Mouse (Mus musculus): ENCODE data around the gene Tbc1d4. TPM values are rescaled to one million over a fixed set of nuclear protein-coding genes. Genes with fewer than 3 reads are reported as not detected.

Tbc1d4 gene
- polyA plus RNA-seq, 1 experiment from 2014 or later, result 6.8 TPM

GRCm38 (mm10) chr14:101483230-101483629, 125.8 kb downstream of the Tbc1d4 start:
- DNase-seq (ENCODE audit: low spot score), result no peak
- WGBS, result 89% methylated on average over 4 of the region's 4 CpGs
- Histone ChIP-seq H3K9ac (ENCODE audit: low read length) (no peak overlapping the region), H3K4me1 (replicated peaks; ENCODE audit: control insufficient read depth, insufficient read depth, low read length) (no peaks in the 10 kb centered on the region), H3K4me3 (ENCODE audit: low read depth, low read length) (no peak overlapping the region), H3K4me2 (ENCODE audit: low read depth, low read length, severe bottlenecking) (no peak overlapping the region), H3K27ac (ENCODE audit: low read depth, low read length) (no peak overlapping the region), H3K27me3 (ENCODE audit: control insufficient read depth, insufficient read depth, low read length) (no peaks in the 10 kb centered on the region), H3K36me3 (ENCODE audit: control insufficient read depth, insufficient read depth, low read length) (no peaks in the 10 kb centered on the region), H3K9me3 (ENCODE audit: control insufficient read depth, low read length) (no peaks in the 10 kb centered on the region)
- no peak for ATAC-seq (replicated peaks; ENCODE audit: low FRiP score)

GRCm38 (mm10) chr14:101482270-101482669, 126.7 kb downstream of the Tbc1d4 start:
- Histone ChIP-seq H3K27ac (ENCODE audit: low read depth, low read length) (no peak overlapping the region), H3K4me2 (ENCODE audit: low read depth, low read length, severe bottlenecking) (no peak overlapping the region), H3K27me3 (ENCODE audit: control insufficient read depth, insufficient read depth, low read length) (no peaks in the 10 kb centered on the region), H3K36me3 (ENCODE audit: control insufficient read depth, insufficient read depth, low read length) (no peaks in the 10 kb centered on the region), H3K4me3 (ENCODE audit: low read depth, low read length) (no peak overlapping the region), H3K4me1 (replicated peaks; ENCODE audit: control insufficient read depth, insufficient read depth, low read length) (no peaks in the 10 kb centered on the region), H3K9me3 (ENCODE audit: control insufficient read depth, low read length) (no peaks in the 10 kb centered on the region), H3K9ac (ENCODE audit: low read length) (no peak overlapping the region)
- DNase-seq (ENCODE audit: low spot score), result no peak
- ATAC-seq (replicated peaks; ENCODE audit: low FRiP score), result no peak
- 45% methylated on average over 4 of the region's 4 CpGs for WGBS

GRCm38 (mm10) chr14:101481165-101481564, 127.8 kb downstream of the Tbc1d4 start:
- Histone ChIP-seq H3K27ac (ENCODE audit: low read depth, low read length) (no peak overlapping the region), H3K4me3 (ENCODE audit: low read depth, low read length) (no peak overlapping the region), H3K27me3 (ENCODE audit: control insufficient read depth, insufficient read depth, low read length) (no peaks in the 10 kb centered on the region), H3K4me2 (ENCODE audit: low read depth, low read length, severe bottlenecking) (no peak overlapping the region), H3K9me3 (ENCODE audit: control insufficient read depth, low read length) (no peaks in the 10 kb centered on the region), H3K9ac (ENCODE audit: low read length) (no peak overlapping the region), H3K4me1 (replicated peaks; ENCODE audit: control insufficient read depth, insufficient read depth, low read length) (no peaks in the 10 kb centered on the region), H3K36me3 (ENCODE audit: control insufficient read depth, insufficient read depth, low read length) (no peaks in the 10 kb centered on the region)
- 87% methylated on average over 7 of the region's 7 CpGs for WGBS
- ATAC-seq (replicated peaks; ENCODE audit: low FRiP score) (no peak), DNase-seq (ENCODE audit: low spot score) (no peak)

GRCm38 (mm10) chr14:101480541-101480940, 128.4 kb downstream of the Tbc1d4 start:
- H3K9ac ChIP-seq (ENCODE audit: low read length), result no peak overlapping the region
- no peaks in the 10 kb centered on the region for H3K9me3 ChIP-seq (ENCODE audit: control insufficient read depth, low read length)
- H3K36me3 ChIP-seq (ENCODE audit: control insufficient read depth, insufficient read depth, low read length), result no peaks in the 10 kb centered on the region
- DNase-seq (ENCODE audit: low spot score) (no peak), ATAC-seq (replicated peaks; ENCODE audit: low FRiP score) (no peak)
- H3K27me3 ChIP-seq (ENCODE audit: control insufficient read depth, insufficient read depth, low read length), result no peaks in the 10 kb centered on the region
- no peak overlapping the region for H3K4me3 ChIP-seq (ENCODE audit: low read depth, low read length)
- no peak overlapping the region for H3K27ac ChIP-seq (ENCODE audit: low read depth, low read length)
- no peak overlapping the region for H3K4me2 ChIP-seq (ENCODE audit: low read depth, low read length, severe bottlenecking)
- WGBS, result 92% methylated on average over 7 of the region's 7 CpGs
- no peaks in the 10 kb centered on the region for H3K4me1 ChIP-seq (replicated peaks; ENCODE audit: control insufficient read depth, insufficient read depth, low read length)

GRCm38 (mm10) chr14:101477827-101478220, 131.2 kb downstream of the Tbc1d4 start:
- Histone ChIP-seq H3K4me1 (replicated peaks; ENCODE audit: control insufficient read depth, insufficient read depth, low read length) (no peaks in the 10 kb centered on the region), H3K9me3 (ENCODE audit: control insufficient read depth, low read length) (no peaks in the 10 kb centered on the region; the same call in 1 of the 2 replicates), H3K4me3 (ENCODE audit: low read depth, low read length) (no peak overlapping the region), H3K9ac (ENCODE audit: low read length) (no peak overlapping the region), H3K36me3 (ENCODE audit: control insufficient read depth, insufficient read depth, low read length) (no peaks in the 10 kb centered on the region), H3K27me3 (ENCODE audit: control insufficient read depth, insufficient read depth, low read length) (no peaks in the 10 kb centered on the region), H3K4me2 (ENCODE audit: low read depth, low read length, severe bottlenecking) (no peak overlapping the region), H3K27ac (ENCODE audit: low read depth, low read length) (no peak overlapping the region)
- DNase-seq (ENCODE audit: low spot score), result no peak
- no peak for ATAC-seq (replicated peaks; ENCODE audit: low FRiP score)
- 87% methylated on average over 5 of the region's 5 CpGs for WGBS

GRCm38 (mm10) chr14:101477081-101477826, 131.7 kb downstream of the Tbc1d4 start:
- no peak overlapping the region for H3K4me3 ChIP-seq (ENCODE audit: low read depth, low read length)
- no peak overlapping the region for H3K4me2 ChIP-seq (ENCODE audit: low read depth, low read length, severe bottlenecking)
- no peak for DNase-seq (ENCODE audit: low spot score)
- ATAC-seq (replicated peaks; ENCODE audit: low FRiP score), result no peak
- H3K9me3 ChIP-seq (ENCODE audit: control insufficient read depth, low read length), result no peaks in the 10 kb centered on the region; the same call in 1 of the 2 replicates
- 75% methylated on average over 20 of the region's 20 CpGs for WGBS
- no peaks in the 10 kb centered on the region for H3K4me1 ChIP-seq (replicated peaks; ENCODE audit: control insufficient read depth, insufficient read depth, low read length)
- H3K9ac ChIP-seq (ENCODE audit: low read length), result no peak overlapping the region
- H3K27ac ChIP-seq (ENCODE audit: low read depth, low read length), result no peak overlapping the region
- no peaks in the 10 kb centered on the region for H3K36me3 ChIP-seq (ENCODE audit: control insufficient read depth, insufficient read depth, low read length)
- H3K27me3 ChIP-seq (ENCODE audit: control insufficient read depth, insufficient read depth, low read length), result no peaks in the 10 kb centered on the region

- Histone ChIP-seq H3K36me3 (ENCODE audit: control insufficient read depth, insufficient read depth, low read length) (no peaks in the 10 kb centered on the region), H3K27ac (ENCODE audit: low read depth, low read length) (no peak overlapping the region), H3K9ac (ENCODE audit: low read length) (no peak overlapping the region), H3K27me3 (ENCODE audit: control insufficient read depth, insufficient read depth, low read length) (no peaks in the 10 kb centered on the region), H3K4me1 (replicated peaks; ENCODE audit: control insufficient read depth, insufficient read depth, low read length) (no peaks in the 10 kb centered on the region), H3K4me2 (ENCODE audit: low read depth, low read length, severe bottlenecking) (no peak overlapping the region), H3K4me3 (ENCODE audit: low read depth, low read length) (no peak overlapping the region), H3K9me3 (ENCODE audit: control insufficient read depth, low read length) (no peaks in the 10 kb centered on the region; the same call in 1 of the 2 replicates)
- DNase-seq (ENCODE audit: low spot score), result no peak
- no peak for ATAC-seq (replicated peaks; ENCODE audit: low FRiP score)
- WGBS, result 91% methylated on average over 5 of the region's 5 CpGs
Measured at GRCm38 (mm10) chr14:101469475-101470093, 139.4 kb downstream of the Tbc1d4 start.

GRCm38 (mm10) chr14:101468143-101468542, 140.8 kb downstream of the Tbc1d4 start:
- no peaks in the 10 kb centered on the region for H3K4me1 ChIP-seq (replicated peaks; ENCODE audit: control insufficient read depth, insufficient read depth, low read length)
- 87% methylated on average over 4 of the region's 4 CpGs for WGBS
- no peak overlapping the region for H3K9ac ChIP-seq (ENCODE audit: low read length)
- no peak for ATAC-seq (replicated peaks; ENCODE audit: low FRiP score)
- H3K36me3 ChIP-seq (ENCODE audit: control insufficient read depth, insufficient read depth, low read length), result no peaks in the 10 kb centered on the region
- DNase-seq (ENCODE audit: low spot score), result no peak
- H3K4me3 ChIP-seq (ENCODE audit: low read depth, low read length), result no peak overlapping the region
- H3K9me3 ChIP-seq (ENCODE audit: control insufficient read depth, low read length), result no peaks in the 10 kb centered on the region
- H3K27me3 ChIP-seq (ENCODE audit: control insufficient read depth, insufficient read depth, low read length), result no peaks in the 10 kb centered on the region
- H3K4me2 ChIP-seq (ENCODE audit: low read depth, low read length, severe bottlenecking), result no peak overlapping the region
- no peak overlapping the region for H3K27ac ChIP-seq (ENCODE audit: low read depth, low read length)

- no peaks in the 10 kb centered on the region for H3K4me1 ChIP-seq (replicated peaks; ENCODE audit: control insufficient read depth, insufficient read depth, low read length)
- H3K4me3 ChIP-seq (ENCODE audit: low read depth, low read length), result no peak overlapping the region
- no peaks in the 10 kb centered on the region for H3K9me3 ChIP-seq (ENCODE audit: control insufficient read depth, low read length)
- no peak overlapping the region for H3K27ac ChIP-seq (ENCODE audit: low read depth, low read length)
- no peak for ATAC-seq (replicated peaks; ENCODE audit: low FRiP score)
- WGBS, result 100% methylated on average over 1 of the region's 1 CpGs
- no peak overlapping the region for H3K4me2 ChIP-seq (ENCODE audit: low read depth, low read length, severe bottlenecking)
- no peaks in the 10 kb centered on the region for H3K36me3 ChIP-seq (ENCODE audit: control insufficient read depth, insufficient read depth, low read length)
- no peak overlapping the region for H3K9ac ChIP-seq (ENCODE audit: low read length)
- no peak for DNase-seq (ENCODE audit: low spot score)
- H3K27me3 ChIP-seq (ENCODE audit: control insufficient read depth, insufficient read depth, low read length), result no peaks in the 10 kb centered on the region
Measured at GRCm38 (mm10) chr14:101467532-101467931, 141.5 kb downstream of the Tbc1d4 start.
